Mouse (Mus musculus) embryonic facial prominence, embryonic 13.5 days (tissue): ENCODE results near the gene Kcnj15. TPM values are rescaled to one million over a fixed set of nuclear protein-coding genes. Genes with fewer than 3 reads are reported as not detected.
A peak's percentile ranks its signal among the peaks of the same experiment; 100 is the strongest.

Experiments used
- ATAC-seq: fragments of 200-750 bp; cut with Nextera tagmentation; 2 replicates; pipeline ENCODE4 v1.8.0; 2017; ENCODE audit warnings: low read depth; ENCODE audit not compliant: insufficient number of reproducible peaks, insufficient read depth, low FRiP score, low TSS enrichment
- H3K27ac ChIP-seq: fragments of 300-500 bp; sonication (generic); 2 replicates; pipeline ENCODE4 v1.5.1; 2015; ENCODE audit warnings: moderate library complexity, mild to moderate bottlenecking, inconsistent platforms
- H3K27me3 ChIP-seq: fragments of 300-500 bp; sonication (generic); 2 replicates; pipeline ENCODE4 v1.6.1; 2015; ENCODE audit warnings: mild to moderate bottlenecking, inconsistent platforms
- H3K36me3 ChIP-seq: fragments of 300-500 bp; sonication (generic); 2 replicates; pipeline ENCODE4 v1.6.1; 2015; ENCODE audit warnings: mild to moderate bottlenecking, inconsistent platforms
- H3K4me1 ChIP-seq: fragments of 300-500 bp; sonication (generic); 2 replicates; pipeline ENCODE4 v1.6.1; 2015; ENCODE audit warnings: inconsistent platforms
- H3K4me2 ChIP-seq: fragments of 300-500 bp; sonication (generic); 2 replicates; pipeline ENCODE4 v1.6.1; 2015; ENCODE audit warnings: moderate library complexity, mild to moderate bottlenecking, inconsistent platforms
- H3K4me3 ChIP-seq: fragments of 300-500 bp; sonication (generic); 2 replicates; pipeline ENCODE4 v1.5.1; 2015; ENCODE audit warnings: mild to moderate bottlenecking, inconsistent platforms
- H3K9ac ChIP-seq: fragments of 300-500 bp; sonication (generic); 2 replicates; pipeline ENCODE4 v1.6.1; 2015; ENCODE audit warnings: mild to moderate bottlenecking, inconsistent platforms
- H3K9me3 ChIP-seq: fragments of 300-500 bp; sonication (generic); 2 replicates; pipeline ENCODE4 v1.6.1; 2016; ENCODE audit warnings: inconsistent platforms
- WGBS: fragments of 180-500 bp; shearing (Covaris S2); methylation state at CpG from one replicate; pipeline ENCODE4 v1.1.7; 2015; ENCODE audit warnings: mixed read lengths; 5-methylcytosine and 5-hydroxymethylcytosine counted together
- polyA plus RNA-seq: library from polyadenylated mRNA; unstranded; fragments of >200 nt; fragmentation: Nextera tagmentation; extraction: Ambion mirVana; gene quantifications from 2 replicates; pipeline ENCODE4 v1.2.1, GENCODE M21; 2015

Gene Kcnj15
- polyA plus RNA-seq, 1 experiment from 2014 or later = 1.4 TPM

GRCm38 (mm10) chr16:95303676-95304075 is 46.3 kb downstream of the Kcnj15 start:
- WGBS = 60% methylated on average over 9 of the region's 9 CpGs
- Histone ChIP-seq H3K36me3 (no peaks in the 10 kb centered on the region), H3K9me3 (no peaks in the 10 kb centered on the region), H3K27me3 (no peaks in the 10 kb centered on the region), H3K27ac (no peak overlapping the region), H3K4me1 (peaks cover 5% of the 10 kb centered on the region; the same call in 1 of the 2 replicates), H3K9ac (no peak overlapping the region), H3K4me2 (no peak overlapping the region), H3K4me3 (no peak overlapping the region)
- no peak for ATAC-seq

- H3K4me2 ChIP-seq = no peak overlapping the region
- no peaks in the 10 kb centered on the region for H3K27me3 ChIP-seq
- no peaks in the 10 kb centered on the region; the same call in 1 of the 2 replicates for H3K4me1 ChIP-seq
- no peaks in the 10 kb centered on the region for H3K9me3 ChIP-seq
- ATAC-seq = no peak
- no peak overlapping the region for H3K9ac ChIP-seq
- no peak overlapping the region for H3K27ac ChIP-seq
- 91% methylated on average over 3 of the region's 3 CpGs for WGBS
- H3K36me3 ChIP-seq = no peaks in the 10 kb centered on the region
- H3K4me3 ChIP-seq = no peak overlapping the region
Observed at GRCm38 (mm10) chr16:95307823-95308360, 50.5 kb downstream of the Kcnj15 start.

GRCm38 (mm10) chr16:95321945-95322625 is 64.7 kb downstream of the Kcnj15 start:
- Histone ChIP-seq H3K9me3 (no peaks in the 10 kb centered on the region), H3K9ac (no peak overlapping the region), H3K27ac (no peak overlapping the region), H3K36me3 (no peaks in the 10 kb centered on the region), H3K4me1 (peaks cover 6% of the 10 kb centered on the region; the same call in 1 of the 2 replicates), H3K27me3 (no peaks in the 10 kb centered on the region), H3K4me2 (no peak overlapping the region), H3K4me3 (no peak overlapping the region)
- 36% methylated on average over 9 of the region's 9 CpGs for WGBS
- no peak for ATAC-seq

GRCm38 (mm10) chr16:95332159-95332558 is 74.8 kb downstream of the Kcnj15 start:
- no peak overlapping the region for H3K4me2 ChIP-seq
- no peak overlapping the region for H3K27ac ChIP-seq
- 84% methylated on average over 5 of the region's 5 CpGs for WGBS
- H3K4me1 ChIP-seq = no peaks in the 10 kb centered on the region
- no peaks in the 10 kb centered on the region for H3K27me3 ChIP-seq
- H3K9me3 ChIP-seq = peaks cover 4% of the 10 kb centered on the region; the same call in 1 of the 2 replicates
- no peak overlapping the region for H3K9ac ChIP-seq
- ATAC-seq = no peak
- no peaks in the 10 kb centered on the region for H3K36me3 ChIP-seq
- H3K4me3 ChIP-seq = no peak overlapping the region

GRCm38 (mm10) chr16:95340885-95341791 is 83.8 kb downstream of the Kcnj15 start:
- H3K27me3 ChIP-seq = peaks cover 15% of the 10 kb centered on the region
- WGBS = 20% methylated on average over 28 of the region's 28 CpGs
- H3K36me3 ChIP-seq = no peaks in the 10 kb centered on the region
- no peaks in the 10 kb centered on the region for H3K9me3 ChIP-seq
- ATAC-seq = peak; percentile 76
- H3K4me1 ChIP-seq = peaks cover 19% of the 10 kb centered on the region
- H3K27ac ChIP-seq = peak overlapping the region; percentile 60
- H3K4me3 ChIP-seq = peak overlapping the region; percentile 16
- H3K9ac ChIP-seq = peak overlapping the region; percentile 36; the same call in 1 of the 2 replicates
- H3K4me2 ChIP-seq = peak overlapping the region; percentile 47

DNA sequence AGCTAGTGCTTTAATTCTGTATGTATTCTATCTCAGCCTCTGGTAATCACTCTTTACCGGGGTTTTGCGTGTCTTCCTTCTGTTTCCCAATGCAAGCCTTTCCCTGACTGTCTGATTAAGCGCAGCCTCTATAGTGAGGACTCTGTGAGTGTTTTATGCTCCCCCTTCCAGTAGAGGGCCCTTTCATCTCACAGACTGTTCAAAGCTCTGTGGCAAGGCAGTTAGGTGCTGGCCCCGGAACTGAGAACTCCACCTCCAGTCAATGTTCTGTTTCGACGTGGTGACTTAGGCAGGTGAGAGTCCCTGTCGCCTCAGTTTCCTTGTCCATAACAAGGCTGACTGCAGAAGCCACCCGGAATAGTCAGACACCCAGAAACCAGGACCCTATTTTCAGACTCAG is 84.7 kb downstream of the Kcnj15 start:
- Histone ChIP-seq H3K4me3 (no peak overlapping the region), H3K9ac (no peak overlapping the region), H3K27me3 (peaks cover 15% of the 10 kb centered on the region), H3K27ac (no peak overlapping the region), H3K36me3 (no peaks in the 10 kb centered on the region), H3K4me2 (peak overlapping the region; percentile 47; the same call in 1 of the 2 replicates), H3K9me3 (no peaks in the 10 kb centered on the region), H3K4me1 (peaks cover 19% of the 10 kb centered on the region)
- WGBS = 70% methylated on average over 8 of the region's 8 CpGs
- ATAC-seq = no peak

DNA sequence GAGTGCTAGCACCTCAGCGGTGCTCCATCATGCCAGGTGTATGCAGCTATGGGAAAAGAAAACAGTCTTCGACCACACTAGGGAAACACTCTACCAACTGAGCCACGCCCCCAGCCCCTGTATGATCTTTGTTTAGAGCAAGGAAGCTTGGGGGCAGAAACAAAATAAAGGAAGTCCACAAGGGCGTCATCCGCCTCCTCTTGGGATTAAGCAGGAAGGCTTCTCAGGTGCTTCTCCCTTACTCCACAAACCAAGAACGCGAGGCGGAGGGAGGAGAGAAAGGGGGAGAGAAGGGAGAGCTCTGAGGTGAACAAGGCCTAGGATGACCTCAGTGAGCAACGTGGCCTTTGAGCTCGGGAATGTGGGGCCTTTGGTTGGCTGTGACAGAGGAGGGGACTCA is 87.6 kb downstream of the Kcnj15 start:
- Histone ChIP-seq H3K36me3 (no peaks in the 10 kb centered on the region), H3K27me3 (peaks cover 15% of the 10 kb centered on the region), H3K9ac (no peak overlapping the region), H3K4me1 (peaks cover 19% of the 10 kb centered on the region), H3K4me3 (no peak overlapping the region), H3K27ac (no peak overlapping the region), H3K9me3 (no peaks in the 10 kb centered on the region), H3K4me2 (no peak overlapping the region)
- ATAC-seq = no peak
- WGBS = 63% methylated on average over 10 of the region's 10 CpGs

DNA sequence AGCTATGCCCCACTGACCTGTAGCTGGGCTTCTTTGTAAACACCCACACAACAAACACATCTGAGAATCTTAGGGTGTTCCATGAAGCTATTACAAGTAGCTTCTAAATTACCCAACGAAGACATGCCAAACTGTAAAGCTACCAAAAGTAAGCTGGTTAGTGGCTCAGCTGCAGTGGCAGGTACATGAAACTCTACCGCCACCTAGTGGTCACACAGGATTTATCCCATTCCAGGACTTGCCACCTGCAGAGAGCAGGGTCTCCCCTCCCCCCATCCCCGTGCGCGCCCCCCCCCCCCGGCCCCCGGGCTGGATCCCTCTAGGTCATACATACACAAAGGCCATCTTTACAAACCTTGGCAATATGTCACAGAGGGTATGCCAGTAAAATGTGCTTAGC is 88.5 kb downstream of the Kcnj15 start:
- no peak overlapping the region for H3K9ac ChIP-seq
- H3K36me3 ChIP-seq = no peaks in the 10 kb centered on the region
- H3K4me2 ChIP-seq = no peak overlapping the region
- 4% methylated on average over 6 of the region's 7 CpGs for WGBS
- H3K4me3 ChIP-seq = no peak overlapping the region
- ATAC-seq = no peak
- no peaks in the 10 kb centered on the region for H3K9me3 ChIP-seq
- H3K27ac ChIP-seq = no peak overlapping the region
- peaks cover 18% of the 10 kb centered on the region for H3K4me1 ChIP-seq
- H3K27me3 ChIP-seq = peaks cover 12% of the 10 kb centered on the region

- no peak overlapping the region for H3K27ac ChIP-seq
- no peak for ATAC-seq
- 26% methylated on average over 3 of the region's 3 CpGs for WGBS
Observed at GRCm38 (mm10) chr16:95347202-95347601, 89.8 kb downstream of the Kcnj15 start.

GRCm38 (mm10) chr16:95348555-95348954 is 91.2 kb downstream of the Kcnj15 start:
- peaks cover 23% of the 10 kb centered on the region; the same call in 1 of the 2 replicates for H3K4me1 ChIP-seq
- H3K4me2 ChIP-seq = no peak overlapping the region
- ATAC-seq = no peak
- WGBS = 87% methylated on average over 9 of the region's 9 CpGs
- no peak overlapping the region for H3K9ac ChIP-seq
- no peak overlapping the region for H3K27ac ChIP-seq
- no peaks in the 10 kb centered on the region for H3K36me3 ChIP-seq
- H3K27me3 ChIP-seq = no peaks in the 10 kb centered on the region
- no peaks in the 10 kb centered on the region for H3K9me3 ChIP-seq
- no peak overlapping the region for H3K4me3 ChIP-seq

More at GRCm38 (mm10) chr16:95347202-95347601, 89.8 kb downstream of the Kcnj15 start:
- no peaks in the 10 kb centered on the region for H3K36me3 ChIP-seq
- 0 out of 2 replicates have a peak, but pooled peaks cover 15% of the 10 kb centered on the region for H3K4me1 ChIP-seq
- H3K9me3 ChIP-seq = no peaks in the 10 kb centered on the region
- no peak overlapping the region for H3K4me2 ChIP-seq
- no peak overlapping the region for H3K4me3 ChIP-seq
- peaks cover 8% of the 10 kb centered on the region for H3K27me3 ChIP-seq
- no peak overlapping the region for H3K9ac ChIP-seq

DNA sequence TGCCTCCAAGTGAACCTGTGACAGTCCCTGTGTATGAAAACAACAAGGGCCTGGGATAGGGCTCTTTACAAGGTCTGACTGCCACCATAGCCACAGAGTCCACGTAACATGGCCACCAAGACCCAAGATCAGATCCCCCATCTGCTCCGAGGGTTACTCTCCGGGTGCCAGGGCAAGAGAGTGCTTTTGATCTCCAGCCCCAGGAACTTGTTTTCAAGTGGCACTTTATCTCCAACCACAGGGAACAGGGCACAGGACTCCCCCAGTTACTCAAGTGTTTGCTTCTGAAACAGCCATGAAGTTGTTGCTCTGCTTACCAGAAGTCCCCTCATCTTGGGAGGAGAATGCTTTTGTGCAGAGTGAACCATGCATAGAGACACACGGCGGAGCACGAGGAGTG is 92.0 kb downstream of the Kcnj15 start:
- H3K4me1 ChIP-seq = peaks cover 31% of the 10 kb centered on the region
- ATAC-seq = no peak
- no peaks in the 10 kb centered on the region for H3K9me3 ChIP-seq
- no peak overlapping the region for H3K4me3 ChIP-seq
- H3K9ac ChIP-seq = no peak overlapping the region
- H3K36me3 ChIP-seq = no peaks in the 10 kb centered on the region
- no peaks in the 10 kb centered on the region for H3K27me3 ChIP-seq
- no peak overlapping the region for H3K27ac ChIP-seq
- no peak overlapping the region for H3K4me2 ChIP-seq
- 92% methylated on average over 6 of the region's 6 CpGs for WGBS
